Mouse (Mus musculus): ENCODE measurements at regions not wholly inside any gene's neighbourhood (a gene's known extent, or its start where the extent isn't known, plus 50 kb on each side); places are given as distances from the start of the nearest gene placed in this dataset.

DNA sequence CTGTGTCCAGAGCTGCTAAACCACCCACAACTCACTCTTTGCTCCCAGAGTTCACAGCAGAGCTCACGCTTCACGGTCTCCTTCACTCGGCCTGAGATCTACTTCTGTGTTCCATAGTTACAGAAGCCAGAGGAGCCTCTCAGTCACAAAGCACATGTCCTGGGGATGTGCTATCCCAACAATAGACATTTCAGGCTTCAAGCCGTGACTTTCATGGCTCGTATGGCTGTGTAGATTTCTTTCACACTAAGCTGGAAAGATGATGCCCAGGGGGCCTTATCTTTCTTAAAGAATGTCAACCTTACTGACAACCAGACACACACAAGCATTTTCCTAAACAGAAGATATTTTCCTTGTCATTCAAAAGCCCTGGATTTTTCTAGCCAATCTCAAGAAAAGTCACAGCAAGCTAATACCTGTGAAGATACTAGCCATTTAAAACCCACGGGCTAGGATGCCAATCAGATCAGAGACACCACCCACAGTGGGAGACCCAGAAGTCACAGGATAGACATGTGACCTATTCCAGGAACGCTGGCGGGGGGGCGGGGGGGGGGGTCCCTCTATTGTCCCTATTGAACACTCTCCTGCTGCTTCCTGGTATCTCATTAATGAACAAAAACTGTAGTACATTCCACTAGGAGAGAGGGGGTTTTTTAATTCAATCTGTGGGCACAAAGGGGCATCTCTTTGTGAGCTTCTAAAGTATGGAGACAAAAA is 98.8 kb upstream of the Mapk10 start:
- no peak for DNase-seq (ENCODE audit: extremely low spot score, low read depth, low spot score)

DNA sequence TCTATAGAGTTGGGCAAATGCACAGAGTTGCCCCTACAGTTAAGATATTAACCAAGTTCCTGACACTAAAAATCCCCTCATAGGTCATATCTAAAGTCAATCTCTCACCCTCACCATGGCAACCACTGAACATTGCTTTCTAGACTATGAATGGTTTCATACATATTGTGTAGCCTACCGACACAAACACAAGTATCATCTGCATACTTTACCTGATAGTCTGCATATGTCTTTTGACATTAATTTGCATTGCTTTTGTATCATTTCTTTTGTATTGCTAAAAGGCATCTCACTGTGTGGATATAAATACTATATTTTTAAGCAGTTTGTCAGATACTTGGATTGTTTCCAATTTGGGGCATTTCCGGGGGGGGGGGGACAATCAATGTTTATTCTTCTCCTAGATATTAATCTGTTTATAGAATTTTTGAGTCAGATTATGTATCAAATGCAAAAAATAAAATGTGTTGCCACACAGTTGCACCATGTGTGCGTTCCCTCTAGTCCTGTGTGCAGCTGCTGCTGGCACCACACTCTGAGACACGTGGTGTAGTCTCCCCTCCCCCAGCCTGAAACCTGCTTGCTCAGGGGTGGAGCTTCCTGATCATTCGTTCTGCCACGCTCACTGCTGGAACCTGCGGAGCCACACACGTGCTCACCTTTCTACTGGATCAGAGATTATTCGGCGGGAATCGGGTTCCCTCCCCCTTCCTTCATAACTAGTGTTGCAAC is 94.7 kb upstream of the Mapk10 start:
- no peak for DNase-seq (ENCODE audit: extremely low spot score, low read depth, low spot score)

DNA sequence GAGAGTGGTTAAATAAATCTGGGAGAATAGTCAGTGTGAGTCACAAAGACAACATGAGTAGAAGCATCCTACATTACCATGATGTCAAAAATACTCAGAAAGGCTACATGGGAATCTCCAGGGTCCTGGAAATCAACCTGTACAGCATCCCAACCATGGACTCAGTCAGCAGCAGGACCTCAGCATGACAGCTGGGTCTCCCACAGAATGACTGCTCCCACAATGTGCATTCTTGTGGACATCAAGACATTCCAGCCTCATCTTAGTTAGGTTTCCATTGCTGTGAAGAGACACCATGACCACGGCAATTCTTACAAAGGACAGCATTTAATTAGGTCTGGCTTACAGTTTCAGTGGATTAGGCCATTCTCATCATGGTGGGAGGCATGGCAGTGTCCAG is 93.8 kb upstream of the Mapk10 start:
- no peak for DNase-seq (ENCODE audit: extremely low spot score, low read depth, low spot score)

DNA sequence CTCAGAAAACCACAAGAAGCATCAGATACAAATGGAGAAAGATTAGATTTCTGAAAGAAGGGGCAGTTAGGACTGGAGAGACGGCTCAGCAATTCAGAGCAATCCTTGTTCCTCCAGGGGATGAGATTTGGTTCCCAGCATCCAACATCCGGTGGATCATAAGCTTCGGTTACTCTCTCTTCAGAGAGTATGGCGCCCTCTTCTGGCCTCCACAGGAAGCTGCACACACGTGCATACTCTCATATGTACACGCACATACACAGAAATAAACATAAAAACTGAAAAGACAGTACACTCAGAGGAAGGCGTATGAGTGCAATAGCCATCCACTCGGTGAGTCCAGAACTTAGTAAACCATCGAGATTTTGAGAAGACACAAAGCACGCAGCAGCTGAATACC is 91.6 kb upstream of the Mapk10 start:
- DNase-seq (ENCODE audit: extremely low spot score, low read depth, low spot score): no peak

DNA sequence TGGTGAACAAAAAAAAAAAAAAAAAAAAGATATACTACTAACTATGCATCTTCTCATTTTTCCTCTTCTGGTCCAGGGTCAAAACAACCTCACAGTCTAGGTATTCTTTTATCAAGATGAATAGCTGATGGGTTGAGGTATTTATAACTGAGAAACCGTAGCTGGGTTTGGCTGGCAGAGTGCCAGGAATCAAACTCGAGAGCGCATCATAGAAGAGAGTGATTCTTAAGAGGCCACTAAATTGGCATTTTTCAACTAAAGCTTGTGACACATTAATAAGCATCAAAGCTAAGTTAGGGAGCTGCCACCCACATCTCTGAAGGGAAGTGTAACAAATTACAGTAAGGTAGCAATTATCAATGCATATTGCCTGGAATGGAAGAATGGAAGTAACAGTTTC is 90.2 kb upstream of the Mapk10 start:
- DNase-seq (ENCODE audit: extremely low spot score, low read depth, low spot score): no peak

DNA sequence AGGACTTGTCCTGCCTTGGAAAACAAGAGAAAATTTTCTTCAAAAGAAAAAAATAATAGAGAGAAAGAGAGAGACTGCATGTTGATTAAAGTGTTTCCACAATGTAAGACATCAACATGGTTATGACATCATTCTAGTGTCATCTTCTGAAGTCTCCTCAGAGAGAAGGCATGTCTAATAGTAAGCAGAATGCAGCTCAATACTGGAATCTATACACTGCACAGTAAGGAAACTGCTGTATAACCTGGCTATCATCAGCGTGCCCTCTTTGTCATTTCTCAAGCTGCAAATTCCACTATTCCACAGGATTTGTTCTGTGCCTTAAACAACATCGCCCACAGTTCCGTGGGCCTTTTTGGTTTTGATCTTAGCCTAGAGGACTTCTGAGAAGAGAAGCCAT is 82.8 kb upstream of the Mapk10 start:
- DNase-seq (ENCODE audit: extremely low spot score, low read depth, low spot score): no peak

DNA sequence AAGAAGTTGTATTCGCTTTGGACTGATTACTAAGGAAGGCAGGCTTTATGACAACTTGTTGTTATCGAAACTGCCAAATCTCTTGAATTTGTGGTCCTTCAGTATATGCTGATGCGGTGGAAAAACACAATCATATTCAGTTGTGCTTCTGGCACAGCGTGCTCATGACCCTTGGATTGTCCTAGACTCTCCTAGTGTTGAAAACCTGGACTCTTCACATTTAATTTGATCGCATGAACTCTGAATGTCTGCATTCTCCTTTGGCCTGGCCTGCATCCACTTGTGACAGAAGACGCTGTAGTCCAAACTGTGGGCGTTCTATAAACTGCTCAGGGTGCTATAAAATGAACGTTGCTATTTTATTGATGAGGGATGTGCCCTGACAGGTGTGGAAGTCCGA is 80.6 kb upstream of the Mapk10 start:
- DNase-seq (ENCODE audit: extremely low spot score, low read depth, low spot score): no peak

DNA sequence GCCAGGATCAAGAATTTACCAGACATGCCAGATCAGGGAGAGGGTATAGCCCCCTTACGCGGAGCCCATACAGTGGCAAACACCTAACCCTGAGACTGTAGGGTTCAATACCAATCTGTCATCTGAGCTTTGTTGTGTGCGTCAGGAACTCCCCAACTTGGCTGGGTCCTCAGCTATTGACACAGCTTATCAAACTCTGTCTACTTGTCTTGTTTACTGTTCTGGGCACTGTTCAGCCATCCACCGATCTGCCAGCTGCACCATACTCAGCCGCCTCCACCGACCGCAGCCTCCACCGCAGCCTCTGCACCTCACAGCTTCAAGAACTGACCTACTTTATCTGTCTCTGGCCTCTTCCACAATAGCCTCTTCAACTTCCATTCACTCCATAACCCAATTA is 80.1 kb upstream of the Mapk10 start:
- no peak for DNase-seq (ENCODE audit: extremely low spot score, low read depth, low spot score)

DNA sequence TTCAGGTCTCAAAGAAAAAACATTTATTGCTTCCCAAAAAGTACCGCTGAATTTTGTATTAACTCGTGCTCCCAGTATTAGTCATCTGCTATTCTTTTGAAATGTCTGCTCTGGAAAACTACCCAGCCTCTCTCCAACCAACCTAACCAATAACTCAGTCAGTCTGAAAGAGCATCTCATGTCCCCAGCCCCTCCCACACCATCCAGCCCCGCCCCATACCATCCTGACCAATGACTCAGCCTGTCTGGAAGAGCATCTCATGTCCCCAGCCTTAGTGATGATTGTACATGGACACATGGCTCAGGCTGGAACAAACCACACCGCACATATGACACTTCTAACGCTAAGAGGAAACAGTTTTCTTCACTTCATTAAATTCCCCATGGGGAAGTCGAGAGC is 58.1 kb upstream of the Mapk10 start:
- DNase-seq (ENCODE audit: extremely low spot score, low read depth, low spot score): no peak

DNA sequence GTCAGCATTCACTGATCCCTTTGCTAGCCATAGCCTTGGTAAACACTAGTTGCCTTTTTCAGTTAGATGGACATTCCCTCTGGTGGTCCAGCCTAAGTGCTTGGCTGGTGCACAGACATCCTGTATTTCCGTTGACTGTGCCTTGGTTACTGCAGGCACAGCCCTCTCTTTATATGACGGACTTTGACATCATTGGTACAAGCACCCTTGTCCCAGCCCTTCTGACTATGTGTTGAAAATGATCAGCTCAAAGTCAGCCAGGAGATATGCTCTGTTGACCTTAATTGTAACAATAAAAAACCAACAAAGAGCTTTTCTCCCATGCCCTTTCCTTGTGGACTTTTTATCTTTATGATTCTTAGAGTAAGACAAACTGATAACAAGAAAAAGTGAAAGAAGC is 53.8 kb upstream of the Mapk10 start:
- no peak for DNase-seq (ENCODE audit: extremely low spot score, low read depth, low spot score)

DNA sequence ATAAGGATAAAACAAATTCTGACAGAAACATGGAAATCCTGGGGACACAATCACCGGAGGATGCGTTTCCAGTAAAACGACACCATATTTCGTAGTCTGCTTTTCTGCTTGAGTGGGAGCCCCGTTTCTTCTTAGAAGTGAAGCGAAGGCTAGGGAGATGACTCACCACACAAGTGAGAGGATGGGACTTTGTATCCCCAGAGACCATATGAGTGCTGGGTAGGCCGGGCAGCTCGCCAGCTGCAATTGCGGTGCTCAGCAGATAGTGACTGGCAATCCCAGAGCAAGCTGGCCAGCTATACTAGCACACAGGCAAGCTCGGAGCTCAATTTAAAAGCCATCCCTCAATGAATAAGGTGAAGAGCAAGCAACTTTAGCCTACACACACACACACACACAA is 50.3 kb upstream of the Mapk10 start:
- DNase-seq (ENCODE audit: extremely low spot score, low read depth, low spot score): no peak
